9 mouse cellular contexts compared by ENCODE assay signal in genomic region chr15:102102548-102103121, GRCm38 (mm10). TPM values are rescaled to one million over a fixed set of nuclear protein-coding genes. Genes with fewer than 3 reads are reported as not detected.
DNase-seq lines count a peak whose midpoint lies in the region; ATAC-seq lines count a peak whose summit lies in the region.
"Had no signal": no experiment of that assay in that cellular context is flagged by ENCODE, and none has a peak within 500 bp of the region (broad histone marks: within the 10 kb centered on the region; RNA-seq: fewer than 3 reads in every experiment).

No protein-coding gene starts in this region.

- peaks cover 23% of the 10 kb centered on the region for H3K36me3 ChIP-seq in intestine, embryonic 14.5 days (ENCODE audit: control insufficient read depth, insufficient read depth, low read length)
- H3K36me3 ChIP-seq in liver, embryonic 13.5 days: peaks cover 7% of the 10 kb centered on the region
- H3K36me3 ChIP-seq in neural tube, embryonic 13.5 days: peaks cover 9% of the 10 kb centered on the region

- peak overlapping the region; percentile 59 for H3K9ac ChIP-seq in intestine, embryonic 14.5 days (ENCODE audit: low read length)
- peak overlapping the region; percentile 57 for H3K9ac ChIP-seq in liver, embryonic 13.5 days
- peak overlapping the region; percentile 68 for H3K9ac ChIP-seq in neural tube, embryonic 13.5 days

- peak overlapping the region; percentile 85 for H3K27ac ChIP-seq in intestine, embryonic 14.5 days (ENCODE audit: low read depth)
- H3K27ac ChIP-seq in liver, embryonic 13.5 days: peak overlapping the region; percentile 76
- H3K27ac ChIP-seq in neural tube, embryonic 13.5 days (replicated peaks): peak overlapping the region; percentile 84

- WGBS in intestine, embryonic 14.5 days: 16% methylated on average over 6 of the region's 6 CpGs
- 33% methylated on average over 6 of the region's 6 CpGs for WGBS in liver, embryonic 13.5 days (ENCODE audit: insufficient replicate concordance)
- 23% methylated on average over 6 of the region's 6 CpGs for WGBS in neural tube, embryonic 13.5 days

- intact Hi-C loops in gastrocnemius, postnatal 14 days (cut with DNase I; ENCODE audit: low total_unique reads): no loop called here

- peak overlapping the region; percentile 80 for H3K4me2 ChIP-seq in intestine, embryonic 14.5 days (ENCODE audit: low read length)
- H3K4me2 ChIP-seq in liver, embryonic 13.5 days: peak overlapping the region; percentile 42
- peak overlapping the region; percentile 78 for H3K4me2 ChIP-seq in neural tube, embryonic 13.5 days

- peaks cover 70% of the 10 kb centered on the region for H3K4me1 ChIP-seq in intestine, embryonic 14.5 days (replicated peaks; ENCODE audit: control insufficient read depth, insufficient read depth, low read length)
- peaks cover 90% of the 10 kb centered on the region for H3K4me1 ChIP-seq in liver, embryonic 13.5 days (replicated peaks)
- peaks cover 91% of the 10 kb centered on the region for H3K4me1 ChIP-seq in neural tube, embryonic 13.5 days (replicated peaks)

- H3K27me3 ChIP-seq in intestine, embryonic 14.5 days (replicated peaks; ENCODE audit: control insufficient read depth, insufficient read depth, low read length): no peaks in the 10 kb centered on the region
- peaks cover 73% of the 10 kb centered on the region for H3K27me3 ChIP-seq in liver, embryonic 13.5 days
- H3K27me3 ChIP-seq in neural tube, embryonic 13.5 days: peaks cover 77% of the 10 kb centered on the region

- DNase-seq in urinary bladder, adult 2 months (ENCODE audit: low spot score): peak; percentile 40
- DNase-seq in urinary bladder, postnatal 25 days (ENCODE audit: low spot score): no peak
- peak; percentile 78 for DNase-seq in gastrocnemius, postnatal 14 days
- DNase-seq in intestine, embryonic 14.5 days (ENCODE audit: low spot score): no peak
- no peak for DNase-seq in liver, embryonic 13.5 days
- DNase-seq in right cerebral cortex, postnatal 14 days: no peak

- no peak; the same call in 1 of the 2 replicates for ATAC-seq in intestine, embryonic 14.5 days (replicated peaks; ENCODE audit: low FRiP score, low TSS enrichment, low read depth)
- no peak for ATAC-seq in liver, embryonic 13.5 days (ENCODE audit: low read depth)
- ATAC-seq in neural tube, embryonic 13.5 days (ENCODE audit: low read depth): no peak
- no peak for ATAC-seq in frontal cortex, adult (ENCODE audit: low TSS enrichment)

- H3K4me3 ChIP-seq in intestine, embryonic 14.5 days (ENCODE audit: low read depth, low read length): peak overlapping the region; percentile 54
- H3K4me3 ChIP-seq in liver, embryonic 13.5 days (replicated peaks): peak overlapping the region; percentile 40
- H3K4me3 ChIP-seq in neural tube, embryonic 13.5 days: peak overlapping the region; percentile 48

- no peaks in the 10 kb centered on the region for H3K9me3 ChIP-seq in intestine, embryonic 14.5 days (ENCODE audit: control insufficient read depth, low read length)
- H3K9me3 ChIP-seq in liver, embryonic 13.5 days (replicated peaks): no peaks in the 10 kb centered on the region
- no peaks in the 10 kb centered on the region for H3K9me3 ChIP-seq in neural tube, embryonic 13.5 days

RNA-seq across cellular contexts. Expression of gene Tns2, which starts 2.4 kb away (rescaled TPM):
- 69.2 and 107 TPM in 2 replicates for polyA plus RNA-seq in urinary bladder, adult 2 months (2012; rRNA removed)
- 10 to 100 TPM; 29.8 to 45.6 TPM for total RNA-seq in gastrocnemius, postnatal 14 days (2021)
- 41.5 and 48.8 TPM in 2 replicates for polyA plus RNA-seq in intestine, embryonic 14.5 days (2014; fragmentation: Nextera tagmentation; extraction: Ambion mirVana)
- 4.4 and 5.0 TPM in 2 replicates for polyA plus RNA-seq in liver, embryonic 13.5 days (2015; fragmentation: Nextera tagmentation; extraction: Ambion mirVana)
- polyA plus RNA-seq in neural tube, embryonic 13.5 days (2015; fragmentation: Nextera tagmentation; extraction: Ambion mirVana): 10.5 and 15.9 TPM in 2 replicates

RNA-seq across cellular contexts. Expression of gene Eif4b, which starts 29.1 kb away (rescaled TPM):
- polyA plus RNA-seq in urinary bladder, adult 2 months (2012; rRNA removed): 121 and 170 TPM in 2 replicates
- total RNA-seq in gastrocnemius, postnatal 14 days (2021): 100 to 1,000 TPM; 130 to 139 TPM
- 141 and 152 TPM in 2 replicates for polyA plus RNA-seq in intestine, embryonic 14.5 days (2014; fragmentation: Nextera tagmentation; extraction: Ambion mirVana)
- polyA plus RNA-seq in liver, embryonic 13.5 days (2015; fragmentation: Nextera tagmentation; extraction: Ambion mirVana): 67.5 and 79.6 TPM in 2 replicates
- polyA plus RNA-seq in neural tube, embryonic 13.5 days (2015; fragmentation: Nextera tagmentation; extraction: Ambion mirVana): 81.2 and 90.3 TPM in 2 replicates

RNA-seq across cellular contexts. Expression of gene Spryd3, which starts 33.4 kb away (rescaled TPM):
- 43.7 and 50.0 TPM in 2 replicates for polyA plus RNA-seq in urinary bladder, adult 2 months (2012; rRNA removed)
- total RNA-seq in gastrocnemius, postnatal 14 days (2021): 10 to 100 TPM; 10.0 to 12.0 TPM
- polyA plus RNA-seq in intestine, embryonic 14.5 days (2014; fragmentation: Nextera tagmentation; extraction: Ambion mirVana): 14.4 and 16.1 TPM in 2 replicates
- 13.1 and 13.7 TPM in 2 replicates for polyA plus RNA-seq in liver, embryonic 13.5 days (2015; fragmentation: Nextera tagmentation; extraction: Ambion mirVana)
- 54.1 and 55.9 TPM in 2 replicates for polyA plus RNA-seq in neural tube, embryonic 13.5 days (2015; fragmentation: Nextera tagmentation; extraction: Ambion mirVana)

RNA-seq across cellular contexts. Expression of gene Igfbp6, which starts 41.5 kb away (rescaled TPM):
- 260 TPM in 2 replicates for polyA plus RNA-seq in urinary bladder, adult 2 months (2012; rRNA removed)
- total RNA-seq in gastrocnemius, postnatal 14 days (2021): 10 to 100 TPM; 65.6 to 80.6 TPM
- 8.8 and 10.4 TPM in 2 replicates for polyA plus RNA-seq in intestine, embryonic 14.5 days (2014; fragmentation: Nextera tagmentation; extraction: Ambion mirVana)
- 1.1 and 1.2 TPM in 2 replicates for polyA plus RNA-seq in liver, embryonic 13.5 days (2015; fragmentation: Nextera tagmentation; extraction: Ambion mirVana)
- polyA plus RNA-seq in neural tube, embryonic 13.5 days (2015; fragmentation: Nextera tagmentation; extraction: Ambion mirVana): 0.36 and 1.2 TPM in 2 replicates

RNA-seq across cellular contexts. Expression of gene Soat2, which starts 47.7 kb away (rescaled TPM):
- 0.59 and 0.89 TPM in 2 replicates for polyA plus RNA-seq in urinary bladder, adult 2 months (2012; rRNA removed)
- total RNA-seq in gastrocnemius, postnatal 14 days (2021): under 1 TPM in 1 of 2 experiments, not detected in 1; 0.13 TPM
- polyA plus RNA-seq in intestine, embryonic 14.5 days (2014; fragmentation: Nextera tagmentation; extraction: Ambion mirVana): 3.0 and 4.7 TPM in 2 replicates
- 31.0 and 31.3 TPM in 2 replicates for polyA plus RNA-seq in liver, embryonic 13.5 days (2015; fragmentation: Nextera tagmentation; extraction: Ambion mirVana)
- polyA plus RNA-seq in neural tube, embryonic 13.5 days (2015; fragmentation: Nextera tagmentation; extraction: Ambion mirVana): 0.11 TPM in 1 of 2 replicates, not detected in the other
- total RNA-seq: layer of hippocampus, postnatal 10 days had no signal

Comparison
In these comparisons a context has a peak if more than half of its experiments do, and no peak if none do; other contexts are left out.
1. DNase-seq: peak in urinary bladder, adult 2 months (single experiment) and gastrocnemius, postnatal 14 days (single experiment); none in urinary bladder, postnatal 25 days (single experiment), intestine, embryonic 14.5 days (single experiment), liver, embryonic 13.5 days (single experiment) and right cerebral cortex, postnatal 14 days (single experiment).
2. Peak in every context shown above with its lines, with median percentiles within 50 percentile points of each other: H3K27ac ChIP-seq, H3K4me2 ChIP-seq, H3K4me3 ChIP-seq and H3K9ac ChIP-seq.